Mouse (Mus musculus): ENCODE measurements at regions not wholly inside any gene's neighbourhood (a gene's known extent, or its start where the extent isn't known, plus 50 kb on each side); places are given as distances from the start of the nearest gene placed in this dataset.
A peak's percentile ranks its signal among the peaks of the same experiment; 100 is the strongest.

- peak; percentile 56 for TF ChIP-seq CTCF (IDR thresholded peaks at IDR 0.05)
- peak; percentile 25 for DNase-seq
- Histone ChIP-seq H3K27ac (no peak overlapping the region), H3K4me3 (no peak overlapping the region)
- intact Hi-C loops (cut with DNase I): no loop called here
Observed at GRCm38 (mm10) chr3:61185789-61186188, 175.6 kb upstream of the Rap2b start.

GRCm38 (mm10) chr3:61188662-61189061 is 172.8 kb upstream of the Rap2b start:
- H3K4me3 ChIP-seq: no peak overlapping the region
- intact Hi-C loops (cut with DNase I): no loop called here
- H3K27ac ChIP-seq: no peak overlapping the region
- DNase-seq: no peak
- TF ChIP-seq CTCF (IDR thresholded peaks at IDR 0.05): no peak

- DNase-seq: no peak
- no peak for TF ChIP-seq CTCF (IDR thresholded peaks at IDR 0.05)
- Histone ChIP-seq H3K27ac (no peak overlapping the region), H3K4me3 (no peak overlapping the region)
- intact Hi-C loops (cut with DNase I): no loop called here
Observed at GRCm38 (mm10) chr3:61216562-61216961, 144.9 kb upstream of the Rap2b start.

GRCm38 (mm10) chr3:61224505-61224904 is 136.9 kb upstream of the Rap2b start:
- intact Hi-C loops (cut with DNase I): no loop called here
- TF ChIP-seq CTCF (IDR thresholded peaks at IDR 0.05): no peak

GRCm38 (mm10) chr3:61225054-61225453 is 136.4 kb upstream of the Rap2b start:
- DNase-seq: no peak
- no peak for TF ChIP-seq CTCF (IDR thresholded peaks at IDR 0.05)
- no peak overlapping the region for H3K27ac ChIP-seq
- intact Hi-C loops (cut with DNase I): no loop called here
- no peak overlapping the region for H3K4me3 ChIP-seq

More at GRCm38 (mm10) chr3:61224505-61224904, 136.9 kb upstream of the Rap2b start:
- no peak for DNase-seq
- Histone ChIP-seq H3K4me3 (no peak overlapping the region), H3K27ac (no peak overlapping the region)

GRCm38 (mm10) chr3:61241380-61241779 is 120.1 kb upstream of the Rap2b start:
- no peak for TF ChIP-seq CTCF (IDR thresholded peaks at IDR 0.05)
- Histone ChIP-seq H3K4me3 (no peak overlapping the region), H3K27ac (no peak overlapping the region)
- DNase-seq: no peak
- intact Hi-C loops (cut with DNase I): loop anchor here (5.0 kb wide), 1 partner anchor 1216 kb away; no protein-coding TSS in a partner anchor

- intact Hi-C loops (cut with DNase I): loop anchor here (5.0 kb wide), 1 partner anchor 1213 kb away; no protein-coding TSS in a partner anchor
- no peak for DNase-seq
- no peak overlapping the region for H3K4me3 ChIP-seq
- peak; percentile 78 for TF ChIP-seq CTCF (IDR thresholded peaks at IDR 0.05)
- no peak overlapping the region for H3K27ac ChIP-seq
Observed at GRCm38 (mm10) chr3:61243876-61244527, 117.4 kb upstream of the Rap2b start.

- no peak for DNase-seq
- TF ChIP-seq CTCF (IDR thresholded peaks at IDR 0.05): no peak
- Histone ChIP-seq H3K27ac (no peak overlapping the region), H3K4me3 (no peak overlapping the region)
- intact Hi-C loops (cut with DNase I): no loop called here
Observed at GRCm38 (mm10) chr3:61246429-61246828, 115.0 kb upstream of the Rap2b start.

GRCm38 (mm10) chr3:61247344-61247743 is 114.1 kb upstream of the Rap2b start:
- intact Hi-C loops (cut with DNase I): no loop called here
- Histone ChIP-seq H3K4me3 (no peak overlapping the region), H3K27ac (no peak overlapping the region)
- TF ChIP-seq CTCF (IDR thresholded peaks at IDR 0.05): no peak
- DNase-seq: peak; percentile 26

- no peak for TF ChIP-seq CTCF (IDR thresholded peaks at IDR 0.05)
- no peak for DNase-seq
- Histone ChIP-seq H3K4me3 (no peak overlapping the region), H3K27ac (no peak overlapping the region)
- intact Hi-C loops (cut with DNase I): no loop called here
Observed at GRCm38 (mm10) chr3:61255232-61255631, 106.2 kb upstream of the Rap2b start.

GRCm38 (mm10) chr3:61255643-61256042 is 105.8 kb upstream of the Rap2b start:
- intact Hi-C loops (cut with DNase I): no loop called here
- DNase-seq: no peak
- no peak for TF ChIP-seq CTCF (IDR thresholded peaks at IDR 0.05)
- Histone ChIP-seq H3K27ac (no peak overlapping the region), H3K4me3 (no peak overlapping the region)

GRCm38 (mm10) chr3:61268453-61269335 is 92.7 kb upstream of the Rap2b start:
- intact Hi-C loops (cut with DNase I): no loop called here
- TF ChIP-seq CTCF (IDR thresholded peaks at IDR 0.05): peak; percentile 87
- Histone ChIP-seq H3K27ac (no peak overlapping the region), H3K4me3 (no peak overlapping the region)
- DNase-seq: peak; percentile 16

- intact Hi-C loops (cut with DNase I): no loop called here
- no peak for TF ChIP-seq CTCF (IDR thresholded peaks at IDR 0.05)
- H3K4me3 ChIP-seq: no peak overlapping the region
- no peak for DNase-seq
- no peak overlapping the region for H3K27ac ChIP-seq
Observed at GRCm38 (mm10) chr3:61285924-61286520, 75.4 kb upstream of the Rap2b start.
